Mouse (Mus musculus): ENCODE results near the gene Glis3.

- TF ChIP-seq CTCF (IDR thresholded peaks at IDR 0.05 in 2 of 3, conservative IDR thresholded peaks at IDR 0.05 in 1 of 3; ENCODE audit: control insufficient read depth in 1 of 3, insufficient read depth in 1 of 3, low read depth in 2 of 3, low read length in 3 of 3, poor library complexity in 1 of 3, severe bottlenecking in 1 of 3) (no peak), POLR2A (IDR thresholded peaks at IDR 0.05; ENCODE audit: control insufficient read depth in 1 of 2, insufficient read depth in 1 of 2, low read depth in 1 of 2, low read length in 2 of 2, poor library complexity in 1 of 2) (no peak), EP300 (IDR thresholded peaks at IDR 0.05; ENCODE audit: low read depth in 1 of 2, low read length in 2 of 2) (no peak), KAT2A (conservative IDR thresholded peaks at IDR 0.05; ENCODE audit: low read depth, low read length) (no peak), JUND (IDR thresholded peaks at IDR 0.05; ENCODE audit: low read depth, low read length) (no peak), TAL1 (IDR thresholded peaks at IDR 0.05; ENCODE audit: low read length) (no peak), USF2 (IDR thresholded peaks at IDR 0.05; ENCODE audit: borderline replicate concordance in 1 of 2, insufficient read depth in 1 of 2, low read depth in 1 of 2, low read length in 2 of 2) (no peak), TCF12 (IDR thresholded peaks at IDR 0.05; ENCODE audit: low read depth, low read length) (no peak), NRF1 (IDR thresholded peaks at IDR 0.05; ENCODE audit: insufficient read depth, low read depth, low read length, poor library complexity, severe bottlenecking) (no peak), MAFK (IDR thresholded peaks at IDR 0.05; ENCODE audit: borderline replicate concordance, low read depth, low read length) (no peak), ZMIZ1 (IDR thresholded peaks at IDR 0.05; ENCODE audit: low read depth, low read length) (no peak)
These were observed 304.1 kb downstream of the Glis3 start for GRCm38 (mm10) chr19:28375746-28376145.

All from MEL (cell line).